Mouse (Mus musculus) lung, postnatal 0 days (tissue): ENCODE measurements around the gene Nfix.

Experiments
- CTCF ChIP-seq: IDR thresholded peaks from 2 replicates; pipeline ENCODE4 v1.5.1; 2016; ENCODE audit warnings: antibody characterized with exemption, mild to moderate bottlenecking
- EP300 ChIP-seq: IDR thresholded peaks from 2 replicates; pipeline ENCODE4 v1.6.1; 2016; ENCODE audit warnings: antibody characterized with exemption, mild to moderate bottlenecking, control low read depth

DNA sequence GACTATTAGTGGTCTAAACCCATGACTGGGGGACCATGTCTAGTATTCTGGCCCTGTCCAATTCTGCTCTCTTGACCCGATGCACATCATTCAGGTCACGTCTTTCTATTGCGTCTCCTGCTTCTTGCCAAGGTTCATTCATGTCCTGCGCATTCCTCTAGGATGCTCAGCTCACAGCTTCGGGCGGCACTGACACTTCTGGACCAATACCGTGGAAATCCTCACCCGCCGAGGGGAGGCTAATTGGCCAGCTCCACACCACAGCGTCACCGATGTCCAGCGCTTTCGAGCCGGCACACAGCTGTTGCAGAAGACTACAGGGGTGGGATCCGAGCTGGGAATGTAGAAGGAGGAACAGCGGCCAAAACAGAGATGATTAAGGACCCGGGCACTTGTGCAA is 16.0 kb upstream of the Nfix start:
- TF ChIP-seq CTCF: no peak
- TF ChIP-seq EP300: no peak
